Comparison of ENCODE assay signal across 14 mouse cellular contexts in genomic region chr11:63413621-63414020, GRCm38 (mm10).
"Had no signal": no experiment of that assay in that cellular context is flagged by ENCODE, and none has a peak within 500 bp of the region (broad histone marks: within the 10 kb centered on the region; RNA-seq: fewer than 3 reads in every experiment).

No protein-coding gene starts in this region.

- ATAC-seq: liver, embryonic 12.5 days had no signal

- H3K9me3 ChIP-seq: limb, embryonic 10.5 days; limb, embryonic 13.5 days; liver, embryonic 12.5 days; liver, embryonic 15.5 days; lung, embryonic 15.5 days had no signal

- H3K27ac ChIP-seq: kidney, postnatal 0 days; layer of hippocampus, adult 2 months; limb, embryonic 10.5 days; limb, embryonic 13.5 days; liver, embryonic 12.5 days; liver, embryonic 15.5 days; lung, embryonic 15.5 days; stomach, postnatal 0 days had no signal

- H3K4me3 ChIP-seq: liver, embryonic 12.5 days had no signal

- DNase-seq: layer of hippocampus, adult 9-11 months; liver; lung, postnatal 4 days; thymus, adult 2 months; thymus, postnatal 14 days; thymus, postnatal 4 days had no signal

- H3K36me3 ChIP-seq: limb, embryonic 10.5 days; limb, embryonic 13.5 days; liver, embryonic 12.5 days; liver, embryonic 15.5 days; lung, embryonic 15.5 days had no signal

- H3K9ac ChIP-seq: liver, embryonic 12.5 days; liver, embryonic 15.5 days; lung, embryonic 15.5 days had no signal
